ENCODE assay signal across 9 mouse cellular contexts in the genomic region with DNA sequence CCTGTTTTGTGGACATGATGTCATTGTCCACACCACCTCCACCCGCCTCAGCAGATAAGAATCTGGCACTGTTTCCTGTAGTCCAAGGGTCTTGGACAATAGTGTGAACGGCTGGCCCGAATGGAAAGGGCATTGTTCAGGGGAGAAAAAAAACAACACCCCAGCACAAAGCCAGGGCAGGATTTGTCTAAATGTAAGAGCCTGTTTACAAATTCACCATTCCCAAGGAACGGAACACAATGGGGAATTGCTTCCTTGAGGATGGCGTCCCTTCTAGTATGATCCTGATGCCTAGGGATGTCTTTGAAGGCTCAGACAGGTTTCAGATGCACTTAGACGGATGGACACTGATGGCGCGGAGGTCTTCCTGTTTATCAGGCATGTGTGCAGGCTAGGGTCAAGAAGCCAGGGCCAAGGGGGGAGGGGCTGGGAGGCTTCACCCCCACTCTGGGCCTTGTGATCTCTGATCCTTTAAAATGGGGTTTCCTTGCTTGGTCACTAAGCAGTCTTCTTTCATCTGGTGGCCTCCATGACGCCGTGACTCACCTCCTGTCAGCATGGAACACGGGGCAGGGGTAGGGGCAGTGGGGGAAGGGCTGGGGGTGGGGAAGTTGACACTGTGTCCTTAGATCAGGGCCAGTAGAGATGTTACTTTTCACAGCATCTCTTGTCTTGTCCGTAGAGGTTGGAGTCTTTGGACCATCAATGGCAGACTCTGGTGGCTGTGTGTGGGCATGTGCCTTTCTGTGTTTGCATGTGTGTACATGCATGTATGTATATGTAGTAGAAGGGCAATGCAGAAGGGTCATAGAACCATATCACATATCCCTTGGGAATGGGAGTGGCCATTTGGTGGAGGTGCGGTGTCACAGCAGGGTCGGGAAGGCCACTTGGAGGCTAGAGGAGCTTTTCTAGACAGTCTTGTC. TPM values are rescaled to one million over a fixed set of nuclear protein-coding genes. Genes with fewer than 3 reads are reported as not detected.
DNase-seq lines count a peak whose midpoint lies in the region; ATAC-seq and TF ChIP-seq lines count a peak whose summit lies in the region.
"Had no signal": no experiment of that assay in that cellular context is flagged by ENCODE, and none has a peak within 500 bp of the region (broad histone marks: within the 10 kb centered on the region; RNA-seq: fewer than 3 reads in every experiment).

No protein-coding gene starts in this region.

- DNase-seq in forebrain, embryonic 10.5 days (ENCODE audit: extremely low spot score, low spot score), result no peak
- no peak for DNase-seq in forebrain, postnatal 0 days
- DNase-seq in kidney, adult 18-20 months, result peak; percentile 47
- DNase-seq in lung, postnatal 10 days, result peak; percentile 82
- no peak for DNase-seq in ovary, postnatal 10 days (ENCODE audit: low spot score)
- no peak for DNase-seq in left cerebral cortex, adult 8-10 months (ENCODE audit: low spot score in 2 of 2)
- DNase-seq in urinary bladder, postnatal 14 days (ENCODE audit: low spot score), result no peak

- H3K9me3 ChIP-seq in forebrain, embryonic 10.5 days, result no peaks in the 10 kb centered on the region
- no peaks in the 10 kb centered on the region for H3K9me3 ChIP-seq in forebrain, postnatal 0 days (ENCODE audit: low read length)
- H3K9me3 ChIP-seq in forebrain, embryonic 13.5 days (replicated peaks), result no peaks in the 10 kb centered on the region

- no peak for ATAC-seq in forebrain, postnatal 0 days
- ATAC-seq in forebrain, embryonic 13.5 days, result peak; percentile 48

- H3K4me1 ChIP-seq in forebrain, embryonic 10.5 days, result peaks cover 14% of the 10 kb centered on the region
- H3K4me1 ChIP-seq in forebrain, postnatal 0 days (ENCODE audit: insufficient read depth), result peaks cover 4% of the 10 kb centered on the region; the same call in 1 of the 2 replicates
- no peaks in the 10 kb centered on the region for H3K4me1 ChIP-seq in forebrain, embryonic 13.5 days

- no peak overlapping the region for H3K4me3 ChIP-seq in forebrain, embryonic 10.5 days
- no peak overlapping the region for H3K4me3 ChIP-seq in forebrain, postnatal 0 days (ENCODE audit: low read depth, low read length)
- H3K4me3 ChIP-seq in forebrain, embryonic 13.5 days, result no peak overlapping the region

- H3K27me3 ChIP-seq in forebrain, embryonic 10.5 days (ENCODE audit: poor library complexity, severe bottlenecking), result no peaks in the 10 kb centered on the region
- no peaks in the 10 kb centered on the region for H3K27me3 ChIP-seq in forebrain, postnatal 0 days (ENCODE audit: insufficient read depth, low read length)
- no peaks in the 10 kb centered on the region for H3K27me3 ChIP-seq in forebrain, embryonic 13.5 days

- peak overlapping the region; percentile 10; the same call in 1 of the 2 replicates for H3K27ac ChIP-seq in forebrain, embryonic 10.5 days
- no peak overlapping the region for H3K27ac ChIP-seq in forebrain, postnatal 0 days (ENCODE audit: low read depth, low read length)
- H3K27ac ChIP-seq in forebrain, embryonic 13.5 days, result no peak overlapping the region

- no peak overlapping the region for H3K9ac ChIP-seq in forebrain, postnatal 0 days
- no peak overlapping the region for H3K9ac ChIP-seq in forebrain, embryonic 13.5 days

- WGBS in forebrain, embryonic 10.5 days, result 89% methylated on average over 14 of the region's 14 CpGs
- WGBS in forebrain, postnatal 0 days, result 84% methylated on average over 14 of the region's 14 CpGs
- WGBS in forebrain, embryonic 13.5 days, result 86% methylated on average over 14 of the region's 14 CpGs

- no peak overlapping the region for H3K4me2 ChIP-seq in forebrain, postnatal 0 days (ENCODE audit: low read depth)
- no peak overlapping the region for H3K4me2 ChIP-seq in forebrain, embryonic 13.5 days

- TF ChIP-seq CTCF in forebrain, postnatal 0 days (IDR thresholded peaks at IDR 0.05; ENCODE audit: low read depth), result no peak

- H3K36me3 ChIP-seq in forebrain, embryonic 10.5 days (replicated peaks), result no peaks in the 10 kb centered on the region
- H3K36me3 ChIP-seq in forebrain, postnatal 0 days (ENCODE audit: insufficient read depth), result no peaks in the 10 kb centered on the region
- H3K36me3 ChIP-seq in forebrain, embryonic 13.5 days (ENCODE audit: poor library complexity, severe bottlenecking), result no peaks in the 10 kb centered on the region

RNA-seq across cellular contexts. Expression of gene Sema3g, which starts 15.7 kb away (rescaled TPM):
- 0.61 and 0.66 TPM in 2 replicates for polyA plus RNA-seq in forebrain, embryonic 10.5 days (2016; fragmentation: Nextera tagmentation; extraction: Ambion mirVana)
- total RNA-seq in forebrain, postnatal 0 days (2014; rRNA removed), result 2.2 and 3.7 TPM in 2 replicates
- 0.23 and 0.31 TPM in 2 replicates for polyA plus RNA-seq in forebrain, postnatal 0 days (2015; fragmentation: Nextera tagmentation; extraction: Ambion mirVana)
- 0.57 and 0.58 TPM in 2 replicates for polyA plus RNA-seq in forebrain, embryonic 13.5 days (2015; fragmentation: Nextera tagmentation; extraction: Ambion mirVana)
- total RNA-seq in left cerebral cortex, adult 8-10 months (2022), result 1 to 10 TPM; 5.0 to 6.0 (median 5.7) TPM
- polyA plus RNA-seq: inflammation-experienced regulatory T-cells, adult 6 months had no signal

RNA-seq across cellular contexts. Expression of gene Nisch, which starts 16.6 kb away (rescaled TPM):
- polyA plus RNA-seq in forebrain, embryonic 10.5 days (2016; fragmentation: Nextera tagmentation; extraction: Ambion mirVana), result 401 and 402 TPM in 2 replicates
- 211 and 300 TPM in 2 replicates for total RNA-seq in forebrain, postnatal 0 days (2014; rRNA removed)
- polyA plus RNA-seq in forebrain, postnatal 0 days (2015; fragmentation: Nextera tagmentation; extraction: Ambion mirVana), result 148 and 199 TPM in 2 replicates
- polyA plus RNA-seq in forebrain, embryonic 13.5 days (2015; fragmentation: Nextera tagmentation; extraction: Ambion mirVana), result 298 and 341 TPM in 2 replicates
- total RNA-seq in left cerebral cortex, adult 8-10 months (2022), result 100 to 1,000 TPM; 363 to 424 (median 392) TPM

RNA-seq across cellular contexts. Expression of gene Phf7, which starts 17.8 kb away (rescaled TPM):
- 14.0 and 16.4 TPM in 2 replicates for polyA plus RNA-seq in forebrain, embryonic 10.5 days (2016; fragmentation: Nextera tagmentation; extraction: Ambion mirVana)
- total RNA-seq in forebrain, postnatal 0 days (2014; rRNA removed), result 7.1 and 8.6 TPM in 2 replicates
- polyA plus RNA-seq in forebrain, postnatal 0 days (2015; fragmentation: Nextera tagmentation; extraction: Ambion mirVana), result 12.2 and 12.9 TPM in 2 replicates
- polyA plus RNA-seq in forebrain, embryonic 13.5 days (2015; fragmentation: Nextera tagmentation; extraction: Ambion mirVana), result 13.2 and 14.7 TPM in 2 replicates
- 1 to 10 TPM; 5.1 to 6.3 (median 5.7) TPM for total RNA-seq in left cerebral cortex, adult 8-10 months (2022)

RNA-seq across cellular contexts. Expression of gene Bap1, which starts 17.9 kb away (rescaled TPM):
- 146 and 151 TPM in 2 replicates for polyA plus RNA-seq in forebrain, embryonic 10.5 days (2016; fragmentation: Nextera tagmentation; extraction: Ambion mirVana)
- 136 and 139 TPM in 2 replicates for total RNA-seq in forebrain, postnatal 0 days (2014; rRNA removed)
- polyA plus RNA-seq in forebrain, postnatal 0 days (2015; fragmentation: Nextera tagmentation; extraction: Ambion mirVana), result 104 and 115 TPM in 2 replicates
- 128 and 139 TPM in 2 replicates for polyA plus RNA-seq in forebrain, embryonic 13.5 days (2015; fragmentation: Nextera tagmentation; extraction: Ambion mirVana)
- 100 to 1,000 TPM; 131 to 140 (median 137) TPM for total RNA-seq in left cerebral cortex, adult 8-10 months (2022)

RNA-seq across cellular contexts. Expression of gene Tnnc1, which starts 25.2 kb away (rescaled TPM):
- 0.67 and 0.84 TPM in 2 replicates for polyA plus RNA-seq in forebrain, embryonic 10.5 days (2016; fragmentation: Nextera tagmentation; extraction: Ambion mirVana)
- 1.2 and 2.4 TPM in 2 replicates for total RNA-seq in forebrain, postnatal 0 days (2014; rRNA removed)
- polyA plus RNA-seq in forebrain, postnatal 0 days (2015; fragmentation: Nextera tagmentation; extraction: Ambion mirVana), result 2.4 and 3.0 TPM in 2 replicates
- polyA plus RNA-seq in forebrain, embryonic 13.5 days (2015; fragmentation: Nextera tagmentation; extraction: Ambion mirVana), result 0.84 and 2.2 TPM in 2 replicates
- 10 to 100 TPM; 19.5 to 22.6 (median 19.7) TPM for total RNA-seq in left cerebral cortex, adult 8-10 months (2022)
- polyA plus RNA-seq: inflammation-experienced regulatory T-cells, adult 6 months had no signal

Comparison
In these comparisons a context has a peak if more than half of its experiments do, and no peak if none do; other contexts are left out.
1. DNase-seq: peak in kidney, adult 18-20 months (single experiment) and lung, postnatal 10 days (single experiment); none in forebrain, embryonic 10.5 days (single experiment), forebrain, postnatal 0 days (single experiment), ovary, postnatal 10 days (single experiment), left cerebral cortex, adult 8-10 months (0 of 2) and urinary bladder, postnatal 14 days (single experiment).